Mouse (Mus musculus): ENCODE data around the gene Mvd. TPM values are rescaled to one million over a fixed set of nuclear protein-coding genes. Genes with fewer than 3 reads are reported as not detected.

Gene Mvd
- total RNA-seq, 2 experiments from 2014 or later = 16.7 to 17.6 TPM

DNA sequence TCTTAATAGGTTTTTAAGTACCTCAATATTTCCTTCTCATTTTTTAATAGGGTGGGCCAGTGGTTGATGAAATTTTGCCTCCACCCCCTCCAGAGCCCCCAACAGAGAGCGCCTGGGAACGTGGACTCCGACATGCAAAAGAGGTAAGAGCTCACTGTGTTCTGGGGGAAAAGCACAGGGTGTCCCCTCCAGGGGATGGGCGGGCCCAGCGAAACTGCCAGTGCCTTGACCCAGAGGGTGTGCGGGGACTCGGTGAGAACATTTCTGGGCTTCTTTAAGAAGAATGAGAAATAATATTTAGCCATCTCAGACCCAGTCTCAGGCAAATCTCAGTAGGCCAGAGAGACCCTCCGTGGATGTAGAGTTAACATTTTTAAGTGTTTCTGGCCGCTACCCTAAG is 45.0 kb downstream of the Mvd start:
- TF ChIP-seq CTCF (conservative IDR thresholded peaks at IDR 0.05) = no peak
- Histone ChIP-seq H3K27ac (no peak overlapping the region), H3K4me3 (no peak overlapping the region)
- no peak for DNase-seq (ENCODE audit: low spot score in 2 of 2)

- no peak for DNase-seq (ENCODE audit: low spot score in 2 of 2)
- Histone ChIP-seq H3K4me3 (no peak overlapping the region), H3K27ac (peak overlapping the region; percentile 48; the same call in 1 of the 2 replicates)
- no peak for TF ChIP-seq CTCF (conservative IDR thresholded peaks at IDR 0.05)
These were observed 47.9 kb downstream of the Mvd start for GRCm38 (mm10) chr8:122395291-122395690.

- Histone ChIP-seq H3K27ac (no peak overlapping the region), H3K4me3 (no peak overlapping the region)
- DNase-seq (ENCODE audit: low spot score in 2 of 2) = no peak
- TF ChIP-seq CTCF (conservative IDR thresholded peaks at IDR 0.05) = no peak
These were observed 49.5 kb downstream of the Mvd start for GRCm38 (mm10) chr8:122393717-122394116.

DNA sequence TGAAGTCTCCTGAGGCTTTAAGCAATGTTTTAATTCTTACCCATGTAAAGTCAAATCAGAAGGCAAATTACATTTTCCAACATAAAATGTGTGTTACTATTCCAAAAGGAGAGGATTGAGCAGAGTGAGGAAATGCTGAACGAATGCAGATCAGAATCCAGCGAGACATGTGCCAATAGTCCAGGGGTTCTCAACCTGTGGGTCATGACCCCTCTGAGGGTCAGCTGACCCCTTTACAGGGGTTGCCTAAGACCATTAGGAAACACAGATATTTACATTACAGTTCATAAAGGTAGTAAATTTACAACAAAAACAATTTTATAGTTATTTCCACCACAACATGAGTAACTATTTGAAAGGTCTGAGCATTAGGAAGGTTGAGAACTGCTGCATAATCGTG is 52.5 kb downstream of the Mvd start:
- no peak overlapping the region for H3K27ac ChIP-seq
- no peak for TF ChIP-seq CTCF (conservative IDR thresholded peaks at IDR 0.05)
- H3K4me3 ChIP-seq = no peak overlapping the region
- no peak for DNase-seq (ENCODE audit: low spot score in 2 of 2)

- no peak overlapping the region for H3K27ac ChIP-seq
- H3K4me3 ChIP-seq = no peak overlapping the region
- peak; percentile 44 for TF ChIP-seq CTCF (conservative IDR thresholded peaks at IDR 0.05)
- no peak for DNase-seq (ENCODE audit: low spot score in 2 of 2)
These were observed 53.9 kb downstream of the Mvd start for GRCm38 (mm10) chr8:122389357-122389756.

Small RNA genes within 50 kb of the gene (microRNA-seq; reads per million reads assigned to microRNA genes)
- 0 reads per million in 2 experiments for gene Gm24366

Other genes with a start within 250 kb of the Mvd start
- gene Zfpm1, start 161.3 kb downstream of the Mvd start, total RNA-seq (2021) = 10 to 100 TPM; 45.1 to 45.6 TPM
- gene Trhr2, start 82.7 kb downstream of the Mvd start, total RNA-seq (2021) = under 1 TPM; 0.79 to 0.82 TPM
- gene Zc3h18, start 66.8 kb downstream of the Mvd start, total RNA-seq (2021) = 10 to 100 TPM; 39.2 to 40.2 TPM
- not detected for gene Il17c, start 21.4 kb downstream of the Mvd start, total RNA-seq (2021)
- gene Cyba, start 10.5 kb downstream of the Mvd start, total RNA-seq (2021) = 10 to 100 TPM in 1 of 2 experiments, 1 to 10 TPM in 1; 10.0 to 10.7 TPM
- gene Snai3, start 17.3 kb upstream of the Mvd start, total RNA-seq (2021) = not detected
- 10 to 100 TPM; 32.7 to 39.5 TPM for gene Rnf166, start 32.6 kb upstream of the Mvd start, total RNA-seq (2021)
- gene Ctu2, start 32.7 kb upstream of the Mvd start, total RNA-seq (2021) = 10 to 100 TPM; 22.8 to 23.7 TPM
- 1 to 10 TPM; 3.1 to 5.5 TPM for gene Piezo1, start 107.9 kb upstream of the Mvd start, total RNA-seq (2021)
- gene Cdt1, start 124.6 kb upstream of the Mvd start, total RNA-seq (2021) = 1 to 10 TPM; 1.3 to 1.6 TPM
- 10 to 100 TPM; 60.7 to 62.3 TPM for gene Aprt, start 133.5 kb upstream of the Mvd start, total RNA-seq (2021)
- gene Galns, start 168.0 kb upstream of the Mvd start, total RNA-seq (2021) = 10 to 100 TPM; 11.8 to 13.9 TPM
- 10 to 100 TPM; 77.3 to 88.6 TPM for gene Trappc2l, start 168.2 kb upstream of the Mvd start, total RNA-seq (2021)
- under 1 TPM in 1 of 2 experiments, not detected in 1; 0.52 TPM for gene Pabpn1l, start 179.3 kb upstream of the Mvd start, total RNA-seq (2021)

All from layer of hippocampus, adult 2 months (tissue).